Mouse (Mus musculus) cerebellum, adult 9-11 months (tissue): ENCODE data around the gene Elp4.

Experiments
- DNase-seq: peaks from one replicate; pipeline ENCODE4 v3.0.0; 2022

Elp4 gene

GRCm38 (mm10) chr2:105669371-105669861, 234.9 kb downstream of the Elp4 start:
- peak; percentile 47 for DNase-seq

GRCm38 (mm10) chr2:105668271-105669270, 235.8 kb downstream of the Elp4 start, which contains the start of gene Pax6:
Gene Pax6, plus strand, starts transcription at chr2:105668900.
- peak; percentile 86 for DNase-seq

GRCm38 (mm10) chr2:105667626-105667950, 236.8 kb downstream of the Elp4 start:
- DNase-seq = peak; percentile 63

- peak; percentile 36 for DNase-seq
Observed at GRCm38 (mm10) chr2:105666763-105667625, 237.4 kb downstream of the Elp4 start.

GRCm38 (mm10) chr2:105666331-105666730, 238.0 kb downstream of the Elp4 start:
- no peak for DNase-seq

GRCm38 (mm10) chr2:105665491-105666250, 238.7 kb downstream of the Elp4 start:
- DNase-seq = no peak

GRCm38 (mm10) chr2:105664996-105665395, 239.4 kb downstream of the Elp4 start:
- DNase-seq = no peak

- DNase-seq = no peak
Observed at GRCm38 (mm10) chr2:105663101-105663511, 241.3 kb downstream of the Elp4 start.

- DNase-seq = no peak
Observed at GRCm38 (mm10) chr2:105662606-105663005, 241.8 kb downstream of the Elp4 start.

- DNase-seq = no peak
Observed at GRCm38 (mm10) chr2:105662121-105662520, 242.2 kb downstream of the Elp4 start.

- no peak for DNase-seq
Observed at GRCm38 (mm10) chr2:105661623-105662066, 242.7 kb downstream of the Elp4 start.

- peak; percentile 16 for DNase-seq
Observed at GRCm38 (mm10) chr2:105660874-105661622, 243.3 kb downstream of the Elp4 start.

- DNase-seq = peak; percentile 33
Observed at GRCm38 (mm10) chr2:105659926-105660873, 244.2 kb downstream of the Elp4 start.

GRCm38 (mm10) chr2:105659350-105659749, 245.0 kb downstream of the Elp4 start:
- DNase-seq = no peak

GRCm38 (mm10) chr2:105656456-105656855, 247.9 kb downstream of the Elp4 start:
- DNase-seq = no peak
